Mouse (Mus musculus) inflammation-experienced regulatory T-cells, adult 16 weeks (primary cell): ENCODE results near the gene Fam187b. TPM values are rescaled to one million over a fixed set of nuclear protein-coding genes. Genes with fewer than 3 reads are reported as not detected.

Experiments
- polyA plus RNA-seq: library from polyadenylated mRNA; unstranded; fragments of 100-300 nt; shearing (Covaris generic); gene quantifications from one replicate; pipeline ENCODE4 v1.2.1, GENCODE M21; 2017

Fam187b gene
- polyA plus RNA-seq: 1.4 TPM

DNA sequence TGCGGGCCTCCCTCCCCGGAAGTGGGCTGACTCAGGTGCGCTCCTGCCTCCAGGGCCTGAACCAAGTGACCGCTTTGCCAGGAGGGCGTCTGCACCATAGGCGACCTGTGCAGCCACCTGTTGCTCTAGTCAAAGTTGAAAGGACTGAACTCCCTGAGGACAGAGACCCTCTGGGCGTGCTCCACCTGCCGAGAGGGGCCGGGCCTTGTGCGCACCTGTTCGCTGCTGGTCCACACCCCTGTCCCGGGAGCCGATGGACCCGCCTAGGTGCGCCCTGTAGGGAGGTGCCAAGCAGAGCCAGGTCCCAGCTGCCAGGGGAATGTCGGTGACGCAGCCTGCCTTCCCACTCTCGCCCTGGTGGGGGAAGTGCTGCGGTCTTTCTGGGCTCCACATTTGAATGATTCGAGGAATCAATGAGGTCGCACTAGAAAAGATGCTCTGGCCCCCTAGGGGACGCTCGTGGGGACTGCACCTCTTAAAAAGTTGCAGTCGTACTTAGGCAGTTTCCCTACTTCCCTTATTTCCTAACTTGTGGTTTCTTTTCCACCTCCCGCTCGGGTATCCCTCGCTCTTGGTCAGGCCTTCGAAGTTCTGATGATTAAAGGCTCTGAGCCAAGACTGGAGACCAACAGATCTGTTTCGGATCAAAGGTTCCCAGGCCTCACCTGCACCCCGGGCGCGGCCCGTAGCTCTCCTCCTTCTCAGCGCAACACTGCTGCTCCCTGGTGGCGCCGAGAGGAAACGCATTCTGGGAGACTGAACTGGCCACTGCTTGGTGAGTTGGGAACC lies at the start of gene Fam187b:
TSS of gene Fam187b (plus strand) at position 290 of the 789 bp plus-strand sequence.

DNA sequence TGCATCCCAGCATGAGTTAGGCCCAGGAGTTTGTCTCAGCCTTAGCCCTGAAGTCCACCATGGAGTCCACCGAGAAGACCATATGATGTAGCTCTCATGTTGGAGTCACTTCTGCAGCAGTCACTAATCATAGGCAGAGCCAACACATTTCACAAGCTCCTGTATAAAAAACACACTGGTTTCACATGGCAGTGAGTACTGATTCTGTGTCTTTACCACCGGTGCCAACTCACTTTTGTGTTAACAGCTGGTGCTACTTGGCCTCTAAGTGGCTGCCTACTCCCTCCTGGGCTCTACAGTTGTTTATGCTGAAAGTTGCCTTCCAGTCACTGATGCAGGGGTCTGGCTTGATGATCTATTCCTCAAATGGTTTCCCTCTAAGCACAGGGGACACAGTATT lies 49.0 kb upstream of the Fam187b start, which contains the start of gene Hamp2:
TSS of gene Hamp2 (minus strand) at position 101 of the 400 bp plus-strand sequence.

DNA sequence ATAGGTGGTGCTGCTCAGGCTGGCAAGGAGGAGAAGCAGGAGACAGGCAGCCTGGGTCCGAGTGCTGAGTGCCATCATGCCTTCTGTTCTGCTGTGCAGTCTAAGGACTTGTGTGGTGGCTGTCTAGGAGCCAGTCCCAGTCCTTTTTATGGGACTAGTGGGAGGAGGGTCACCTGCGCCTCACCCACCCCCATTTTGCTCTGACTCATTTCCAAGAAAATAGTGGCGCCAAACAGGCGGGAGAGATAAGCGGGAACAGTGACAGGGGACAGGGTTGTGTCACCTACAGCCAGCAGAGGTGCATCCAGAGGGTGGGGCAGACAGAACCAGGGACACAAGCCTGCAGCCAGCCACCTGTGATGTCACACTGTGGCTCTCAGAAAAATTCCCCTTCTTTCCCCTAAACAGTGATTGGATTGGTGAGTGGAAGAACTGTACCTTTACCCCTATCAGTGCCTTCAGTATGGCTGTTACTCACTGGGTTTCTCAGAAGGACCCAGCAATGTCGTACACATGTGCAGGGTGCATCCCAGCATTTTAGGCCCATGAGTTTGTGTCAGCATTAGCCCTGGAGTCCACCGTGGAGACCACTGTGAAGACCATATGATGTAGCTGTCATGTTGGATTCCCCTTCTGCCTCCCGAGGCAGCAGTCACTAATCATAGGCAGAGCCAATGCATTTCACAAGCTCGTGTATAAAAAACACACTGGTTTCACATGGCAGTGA lies 29.5 kb upstream of the Fam187b start, which contains the start of gene Hamp:
TSS of gene Hamp (minus strand) at position 124 of the 727 bp plus-strand sequence.

DNA sequence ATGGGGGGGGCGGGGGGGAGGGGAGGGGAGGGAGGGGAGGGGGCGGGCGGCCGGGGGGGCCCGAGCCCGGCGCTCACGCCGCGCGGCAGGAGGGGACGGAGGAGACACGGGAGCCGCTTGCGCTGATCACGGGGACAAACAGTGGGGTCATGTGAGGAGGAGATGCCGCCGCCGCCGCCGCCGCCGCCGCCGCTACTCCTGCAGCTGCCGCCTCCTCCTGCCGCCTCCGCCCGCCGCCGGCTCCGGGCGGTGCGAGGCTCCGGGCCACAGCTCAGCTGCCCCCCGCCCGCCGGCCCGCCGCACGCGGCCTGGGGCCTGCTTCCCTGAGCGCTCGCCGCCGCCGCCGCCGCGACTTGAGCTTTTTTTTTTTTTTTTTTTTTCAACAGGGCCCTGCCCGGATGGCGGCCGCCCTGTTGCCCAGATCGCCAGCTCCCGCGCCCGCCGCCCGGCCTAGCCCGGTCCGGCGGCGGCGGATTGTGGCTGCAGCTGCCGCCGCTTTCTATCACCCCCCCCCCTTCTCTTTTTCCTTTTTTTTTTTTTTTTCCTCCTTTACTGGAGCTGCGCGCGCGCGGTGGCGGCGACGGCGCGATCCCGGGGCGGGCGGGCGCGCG lies 16.7 kb upstream of the Fam187b start, which contains the start of gene Usf2:
TSS of gene Usf2 (minus strand) at position 48 of the 611 bp plus-strand sequence.

DNA sequence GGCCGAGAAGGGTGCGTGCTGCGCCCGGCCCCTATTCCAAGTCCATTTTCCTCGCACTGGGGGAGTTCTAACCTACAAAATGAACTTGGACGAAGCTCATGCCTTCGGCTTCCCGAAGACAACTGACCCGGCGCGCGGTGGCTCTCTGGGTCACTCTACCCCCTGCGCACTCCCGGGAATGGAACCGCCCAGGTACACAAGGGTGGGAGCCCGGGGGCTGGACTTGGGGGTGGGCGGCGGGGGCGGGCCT lies 414 bp upstream of the Fam187b start, which contains the start of gene Lsr:
TSS of gene Lsr (minus strand) at position 214 of the 250 bp plus-strand sequence.

Other genes with a start within 250 kb of the Fam187b start
- gene Tmem147, start 244.2 kb upstream of the Fam187b start, polyA plus RNA-seq: 117 TPM
- gene Gapdhs, start 230.1 kb upstream of the Fam187b start, polyA plus RNA-seq: 0.37 TPM
- gene Sbsn, start 222.3 kb upstream of the Fam187b start, polyA plus RNA-seq: 1.3 TPM
- gene Dmkn, start 210.0 kb upstream of the Fam187b start, polyA plus RNA-seq: not detected
- not detected for gene Krtdap, start 185.9 kb upstream of the Fam187b start, polyA plus RNA-seq
- not detected for gene Ffar2, start 150.0 kb upstream of the Fam187b start, polyA plus RNA-seq
- gene Ffar3, start 117.6 kb upstream of the Fam187b start, polyA plus RNA-seq: not detected
- 0.24 TPM for gene Ffar1, start 112.2 kb upstream of the Fam187b start, polyA plus RNA-seq
- 24.5 TPM for gene Cd22, start 93.4 kb upstream of the Fam187b start, polyA plus RNA-seq
- gene Mag, start 58.9 kb upstream of the Fam187b start, polyA plus RNA-seq: 0.12 TPM
- gene Hamp2, start 49.1 kb upstream of the Fam187b start, polyA plus RNA-seq: not detected
- gene Hamp, start 29.8 kb upstream of the Fam187b start, polyA plus RNA-seq: not detected
- 10.4 TPM for gene Usf2, start 17.0 kb upstream of the Fam187b start, polyA plus RNA-seq
- 8.0 TPM for gene Lsr, start 326 bp upstream of the Fam187b start, polyA plus RNA-seq
- gene Fxyd5, start 68.7 kb downstream of the Fam187b start, polyA plus RNA-seq: 1,750 TPM
- gene Fxyd7, start 77.7 kb downstream of the Fam187b start, polyA plus RNA-seq: not detected
- gene Fxyd1, start 83.4 kb downstream of the Fam187b start, polyA plus RNA-seq: not detected
- not detected for gene Lgi4, start 85.6 kb downstream of the Fam187b start, polyA plus RNA-seq
- gene Fxyd3, start 102.9 kb downstream of the Fam187b start, polyA plus RNA-seq: not detected
- gene Hpn, start 141.5 kb downstream of the Fam187b start, polyA plus RNA-seq: 15.9 TPM
- gene Scn1b, start 153.2 kb downstream of the Fam187b start, polyA plus RNA-seq: not detected
- gene Gramd1a, start 182.1 kb downstream of the Fam187b start, polyA plus RNA-seq: 297 TPM